Mouse (Mus musculus): ENCODE data around the gene Gba.

Gba gene

DNA sequence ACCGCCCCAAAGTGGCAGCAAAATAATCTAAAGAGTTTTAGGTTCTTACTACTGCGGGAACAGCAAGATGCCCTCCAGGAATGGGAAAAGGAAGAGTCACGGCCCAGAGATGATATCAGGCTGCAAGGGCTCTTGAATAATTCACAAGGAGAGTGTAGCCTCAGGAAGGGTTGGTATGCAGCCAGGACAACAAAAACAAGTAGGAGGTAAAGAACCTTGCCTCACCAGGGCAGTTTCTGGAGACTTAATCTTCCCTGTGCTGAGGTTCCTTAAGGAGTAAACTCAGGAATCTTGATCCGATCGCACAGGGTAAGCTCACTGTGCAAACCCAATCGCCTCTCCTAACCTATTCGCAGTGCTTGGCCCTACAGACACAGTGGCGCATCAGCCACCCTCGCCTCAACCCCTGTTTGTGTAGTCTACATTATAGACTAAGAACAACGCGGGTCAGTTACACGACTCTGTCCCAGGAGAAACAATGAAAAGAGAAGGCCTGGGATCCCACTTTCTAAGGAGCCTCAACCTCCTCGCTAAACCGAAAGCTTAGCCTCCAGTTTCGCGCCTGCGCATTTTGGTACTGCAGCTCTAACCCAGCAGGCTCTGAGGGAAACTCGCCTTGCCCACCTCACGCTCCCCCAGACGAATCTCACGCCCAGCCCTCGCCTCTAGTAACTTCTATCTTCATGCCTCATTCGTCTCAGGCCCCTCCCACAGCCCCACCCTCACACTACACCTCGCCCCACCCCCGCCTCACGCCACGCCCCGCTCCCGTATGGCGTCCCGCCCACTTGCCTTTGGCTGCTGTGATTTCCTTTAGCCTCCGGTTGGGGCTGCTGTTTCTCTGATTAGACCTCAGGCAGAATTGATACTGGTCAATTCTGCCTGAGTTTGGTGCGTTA is 6.5 kb upstream of the Gba start:
- ChIA-PET CTCF (interaction anchor here (0.6 to 1.4 kb wide), 8 partner anchors 10 to 247 kb away, joined by 3 to 8 read pairs (median 3); no protein-coding TSS in a partner anchor), POLR2A (interaction anchor here (0.5 to 2.0 kb wide), 23 partner anchors 8 to 717 kb away, joined by 3 to 7 read pairs (median 3); partner anchors contain the start of genes Fam189b (in 3 of the 4), Fdps (in 2 of the 4), Gm43738 (in 1 of the 4) and Il6ra (in 1 of the 4))

DNA sequence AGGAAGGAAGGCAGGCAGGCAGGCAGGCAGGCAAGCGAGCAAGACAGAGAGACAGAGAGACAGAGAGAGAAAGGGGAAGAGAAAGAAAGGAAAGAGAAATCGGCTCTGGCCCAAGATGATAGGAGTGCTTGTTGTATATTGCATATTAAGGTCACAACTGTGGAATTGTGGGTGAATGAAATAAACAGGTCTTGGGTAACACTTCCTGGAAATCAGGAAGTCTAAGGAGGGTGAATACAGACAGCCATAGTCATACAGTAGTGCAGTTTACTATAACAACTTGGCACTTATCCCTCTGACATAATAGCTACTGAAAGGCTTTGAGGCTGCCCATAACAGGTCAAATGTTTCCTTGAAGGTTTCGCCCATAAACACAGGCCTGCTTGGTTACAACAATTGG is 2.9 kb upstream of the Gba start:
- CTCF ChIA-PET = interaction anchor here in 1 of 4 experiments (0.7 kb wide), 2 partner anchors 14 to 49 kb away, joined by 3 read pairs; no protein-coding TSS in a partner anchor
- POLR2A ChIA-PET = interaction anchor here in 2 of 4 experiments (0.7 to 4.8 kb wide), 7 partner anchors 8 to 511 kb away, joined by 3 to 31 read pairs (median 9); partner anchors contain the start of genes Mtx1 (in 1 of the 2) and Thbs3 (in 1 of the 2)

DNA sequence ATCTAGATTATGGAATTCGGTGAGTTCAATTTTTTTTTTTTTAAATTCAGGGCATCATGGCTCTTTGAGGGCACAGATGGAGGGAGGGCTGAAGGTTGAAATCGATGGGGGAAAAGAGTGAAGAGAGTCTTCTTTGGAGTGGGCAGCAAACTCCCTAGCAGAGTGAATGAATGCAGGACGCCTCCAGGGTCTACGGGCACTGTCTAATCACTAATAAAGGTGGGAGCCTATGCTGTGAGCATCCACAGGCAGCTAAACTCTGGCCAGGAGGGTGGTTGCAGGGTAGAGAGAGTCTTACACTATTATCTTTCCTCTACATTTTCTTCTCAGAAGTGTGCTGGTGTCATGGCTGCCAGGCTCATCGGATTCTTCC is 400 bp downstream of the Gba start:
- POLR2A ChIA-PET = interaction anchor here (0.5 to 4.8 kb wide), 29 partner anchors 7 to 915 kb away, joined by 3 to 31 read pairs (median 4); partner anchors contain the start of genes Scamp3 (in 2 of the 4), Thbs3 (in 2 of the 4), Clk2 (in 1 of the 4) and Fam189b (in 1 of the 4)
- CTCF ChIA-PET = interaction anchor here in 2 of 4 experiments (0.5 to 0.7 kb wide), 3 partner anchors 91 to 1196 kb away, joined by 3 to 6 read pairs (median 4); no protein-coding TSS in a partner anchor

DNA sequence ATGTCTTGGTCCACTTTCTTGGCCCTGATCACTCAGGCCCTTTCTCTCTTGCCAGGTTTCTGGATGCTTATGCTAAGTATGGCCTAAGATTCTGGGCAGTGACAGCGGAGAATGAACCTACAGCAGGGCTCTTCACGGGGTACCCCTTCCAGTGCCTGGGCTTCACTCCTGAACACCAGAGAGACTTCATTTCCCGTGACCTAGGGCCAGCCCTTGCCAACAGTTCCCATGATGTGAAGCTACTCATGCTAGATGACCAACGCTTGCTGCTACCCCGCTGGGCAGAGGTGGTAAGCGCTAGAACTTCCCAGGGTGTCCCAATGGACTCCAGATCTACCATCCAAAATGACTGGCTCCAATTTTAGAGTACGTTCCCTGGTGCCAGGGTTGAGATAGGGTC is 3.4 kb downstream of the Gba start:
- ChIA-PET POLR2A (interaction anchor here (0.5 to 1.4 kb wide), 6 partner anchors 8 to 250 kb away, joined by 3 to 5 read pairs (median 3); partner anchors contain the start of genes Fam189b (in 1 of the 4) and Thbs3 (in 1 of the 4)), CTCF (interaction anchor here in 1 of 4 experiments (1.5 kb wide), 1 partner anchor 40 kb away, joined by 3 read pairs; the partner anchor contains the start of genes Krtcap2 and Trim46)

DNA sequence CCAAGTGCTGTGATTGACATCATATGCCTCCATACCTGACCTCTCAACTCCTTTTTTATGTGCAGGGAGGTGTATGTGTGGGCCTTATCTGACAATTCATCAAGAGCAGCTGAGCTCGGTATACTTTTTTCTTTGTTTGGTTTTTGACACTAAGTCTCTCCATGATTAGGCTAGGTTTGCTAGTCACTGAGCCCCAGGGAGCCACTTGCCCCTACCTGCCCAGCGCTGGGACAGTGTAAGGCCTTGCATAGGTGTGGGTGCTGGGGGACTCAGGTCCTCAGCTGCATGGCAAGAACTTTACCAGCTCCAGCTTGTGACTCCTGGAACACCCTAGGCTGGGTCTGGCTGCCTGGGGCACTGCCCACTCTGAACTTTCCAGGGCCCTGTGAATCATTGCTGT is 4.0 kb downstream of the Gba start:
- ChIA-PET CTCF (interaction anchor here in 1 of 4 experiments (1.5 kb wide), 1 partner anchor 39 kb away, joined by 3 read pairs; the partner anchor contains the start of genes Krtcap2 and Trim46), POLR2A (interaction anchor here in 3 of 4 experiments (0.5 to 1.6 kb wide), 6 partner anchors 8 to 249 kb away, joined by 3 to 5 read pairs (median 3); partner anchors contain the start of genes Fam189b (in 1 of the 3) and Thbs3 (in 1 of the 3))

DNA sequence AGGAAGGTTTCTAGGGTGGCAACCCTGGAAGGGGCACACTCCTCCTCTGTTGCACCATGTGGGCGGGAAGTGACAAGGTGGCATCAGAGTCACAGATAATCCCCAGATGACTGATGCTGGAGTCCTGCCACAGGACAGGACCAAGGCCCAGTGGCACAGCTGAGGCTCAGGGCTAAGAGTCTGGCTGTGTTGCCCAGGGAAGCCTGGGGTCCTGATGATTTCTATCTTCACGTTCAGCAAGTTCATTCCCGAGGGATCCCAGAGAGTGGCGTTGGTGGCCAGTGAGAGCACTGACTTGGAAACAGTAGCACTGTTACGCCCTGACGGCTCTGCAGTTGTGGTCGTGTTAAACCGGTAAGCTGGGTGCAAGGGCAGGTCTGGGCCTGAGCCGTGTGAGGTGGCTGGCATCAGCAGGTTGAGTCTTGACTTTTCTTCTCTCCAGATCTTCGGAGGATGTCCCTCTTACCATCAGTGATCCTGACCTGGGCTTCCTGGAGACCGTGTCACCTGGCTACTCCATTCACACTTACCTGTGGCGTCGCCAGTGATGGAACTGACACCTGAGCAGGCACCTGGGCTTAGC is 5.4 kb downstream of the Gba start:
- CTCF ChIA-PET = no interaction called here
- POLR2A ChIA-PET = interaction anchor here in 2 of 4 experiments (0.9 to 2.2 kb wide), 6 partner anchors 12 to 31 kb away, joined by 3 to 6 read pairs (median 4); partner anchors contain the start of genes Scamp3 (in 2 of the 2) and Fam189b (in 1 of the 2)

DNA sequence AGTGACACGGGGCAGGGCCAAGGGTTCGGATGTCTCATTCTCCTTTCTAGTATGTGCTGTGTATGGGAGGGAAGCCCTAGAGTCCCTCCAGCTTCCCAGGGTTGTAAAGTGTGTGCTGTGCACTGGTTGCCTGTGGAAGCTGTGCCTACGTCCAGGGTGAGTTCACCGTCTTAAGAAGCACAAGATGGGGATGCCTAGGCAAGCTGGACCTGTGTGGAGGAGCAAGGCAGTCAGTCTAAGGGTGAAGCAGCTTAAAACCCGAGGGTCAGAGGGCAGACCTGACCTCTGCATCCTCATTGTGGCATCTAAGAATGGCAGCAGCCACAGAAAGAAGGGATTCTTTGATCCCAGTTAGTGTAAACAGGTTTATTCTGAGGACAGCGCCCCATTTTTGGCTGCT is 6.0 kb downstream of the Gba start:
- ChIA-PET CTCF (interaction anchor here in 1 of 4 experiments (0.8 kb wide), 1 partner anchor 84 kb away, joined by 3 read pairs; no protein-coding TSS in a partner anchor), POLR2A (interaction anchor here in 2 of 4 experiments (0.9 to 4.1 kb wide), 7 partner anchors 13 to 73 kb away, joined by 3 to 19 read pairs (median 4); partner anchors contain the start of genes Scamp3 (in 2 of the 2) and Fam189b (in 1 of the 2))

DNA sequence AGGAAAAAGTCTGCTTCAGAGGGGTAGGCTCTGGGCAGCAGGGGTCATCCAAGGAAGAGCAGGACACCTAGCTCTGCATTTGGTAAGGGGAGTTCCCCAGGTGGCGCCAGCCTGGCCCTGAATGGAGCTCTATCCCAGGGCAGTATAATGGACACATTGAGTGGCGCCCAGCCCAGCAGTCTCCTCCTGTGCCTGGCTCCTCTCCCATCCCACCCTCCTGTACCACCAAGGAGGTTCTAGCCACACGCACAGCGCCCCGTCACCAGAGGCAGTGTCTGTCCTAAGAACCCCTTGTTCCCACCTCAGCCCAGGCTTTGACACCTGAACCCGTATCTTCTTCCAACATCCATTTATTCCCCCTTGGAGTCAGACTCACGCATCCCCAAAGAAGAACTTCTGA is 7.0 kb downstream of the Gba start:
- ChIA-PET POLR2A (interaction anchor here in 3 of 4 experiments (0.6 to 4.1 kb wide), 14 partner anchors 8 to 117 kb away, joined by 3 to 19 read pairs (median 4); partner anchors contain the start of genes Fam189b (in 1 of the 3), Gba (in 1 of the 3), Mtx1 (in 1 of the 3) and Rusc1 (in 1 of the 3)), CTCF (interaction anchor here in 1 of 4 experiments (1.0 kb wide), 1 partner anchor 16 kb away, joined by 3 read pairs; no protein-coding TSS in a partner anchor)

DNA sequence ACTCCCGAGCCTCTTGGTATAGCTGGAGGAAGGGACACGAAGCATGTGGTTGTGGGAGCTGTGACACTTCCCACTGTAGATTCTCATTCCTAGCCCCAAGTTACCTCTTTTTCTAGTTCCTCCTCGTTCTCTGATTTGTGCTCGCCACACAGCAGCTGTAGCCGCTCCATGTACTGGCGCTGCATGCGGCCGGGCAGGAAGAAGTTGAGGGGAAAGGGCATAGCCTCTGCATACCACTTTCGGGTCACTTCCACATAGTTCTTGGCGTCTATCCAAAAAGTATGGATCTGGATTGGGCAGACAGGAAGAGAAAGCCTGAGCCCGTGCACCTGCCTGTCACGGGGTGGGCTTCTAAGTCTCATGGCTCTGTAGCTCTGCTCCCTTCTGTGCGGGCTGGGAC is 7.4 kb downstream of the Gba start:
- ChIA-PET POLR2A (interaction anchor here in 3 of 4 experiments (0.8 to 4.1 kb wide), 18 partner anchors 9 to 117 kb away, joined by 3 to 19 read pairs (median 4); partner anchors contain the start of genes Clk2 (in 1 of the 3), Fam189b (in 1 of the 3), Gba (in 1 of the 3) and Krtcap2 (in 1 of the 3)), CTCF (interaction anchor here in 2 of 4 experiments (0.6 to 1.0 kb wide), 2 partner anchors 16 to 26 kb away, joined by 3 read pairs; no protein-coding TSS in a partner anchor)

DNA sequence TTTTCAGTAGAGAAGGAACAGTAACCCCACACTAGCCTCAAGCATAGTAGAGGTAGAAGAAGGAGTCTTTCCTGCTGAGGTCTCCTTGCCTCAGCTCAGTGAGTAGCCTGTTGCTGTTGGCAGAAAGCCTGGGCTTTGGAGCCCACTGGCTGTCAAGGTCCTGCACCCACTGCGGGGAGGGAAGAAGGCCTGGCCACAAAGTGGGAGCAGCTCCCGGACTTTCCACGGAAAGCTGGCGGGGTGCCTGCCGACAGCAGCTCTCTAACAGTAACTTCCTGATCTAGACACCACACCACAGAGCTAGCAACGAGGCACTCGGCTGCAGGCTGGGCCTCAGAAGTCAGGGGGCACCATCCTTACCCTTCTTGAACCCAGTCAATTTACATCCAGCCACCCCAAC is 8.0 kb downstream of the Gba start:
- ChIA-PET CTCF (interaction anchor here in 1 of 4 experiments (0.6 kb wide), 1 partner anchor 26 kb away, joined by 3 read pairs; no protein-coding TSS in a partner anchor), POLR2A (interaction anchor here in 3 of 4 experiments (0.6 to 4.1 kb wide), 19 partner anchors 8 to 118 kb away, joined by 3 to 19 read pairs (median 4); partner anchors contain the start of genes Fam189b (in 2 of the 3), Gba (in 2 of the 3), Clk2 (in 1 of the 3) and Krtcap2 (in 1 of the 3))

DNA sequence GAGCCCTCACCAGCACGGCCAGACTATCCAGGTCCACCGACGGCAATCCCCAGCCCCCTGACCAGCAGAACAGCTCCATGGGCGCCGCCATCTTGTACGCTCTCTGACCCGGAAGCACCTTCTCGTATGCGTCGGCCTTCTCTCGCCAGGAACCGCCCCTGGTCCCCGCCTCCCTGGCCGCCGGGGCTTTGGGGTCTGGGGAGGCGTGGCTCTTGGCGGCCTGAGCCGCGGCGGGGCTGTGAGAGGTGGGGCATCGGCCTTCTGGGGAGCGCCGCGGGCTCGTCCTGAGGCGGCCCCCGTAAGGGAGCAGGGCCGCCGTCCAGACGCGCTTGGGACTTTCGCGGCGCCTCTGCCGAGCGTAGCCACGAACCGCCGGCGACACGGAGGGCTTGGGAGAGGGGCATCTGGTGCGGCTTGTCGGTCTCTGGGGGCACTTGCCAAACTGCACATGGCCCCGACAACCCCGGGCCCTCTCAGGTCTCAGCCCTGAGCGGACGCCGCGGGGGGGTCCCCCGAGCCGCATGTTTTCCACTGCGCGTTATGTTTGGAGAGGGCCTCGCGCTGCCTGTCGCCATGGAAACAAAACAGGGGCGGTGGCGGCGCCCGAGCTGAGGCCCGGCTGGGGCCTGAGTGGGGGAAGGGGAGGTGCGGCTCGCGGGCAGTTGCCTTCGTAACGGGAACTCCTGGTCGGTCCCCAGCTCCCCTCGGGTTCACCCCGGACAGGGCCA is 11.2 kb downstream of the Gba start:
- POLR2A ChIA-PET = interaction anchor here (0.5 to 3.8 kb wide), 49 partner anchors 8 to 868 kb away, joined by 3 to 58 read pairs (median 4); partner anchors contain the start of genes Gba (in 4 of the 4), Scamp3 (in 3 of the 4), Mtx1 (in 2 of the 4) and Cks1b (in 1 of the 4)
- CTCF ChIA-PET = interaction anchor here in 3 of 4 experiments (0.6 to 2.0 kb wide), 9 partner anchors 12 to 107 kb away, joined by 3 to 17 read pairs (median 3); partner anchors contain the start of gene Fam189b (in 1 of the 3)

DNA sequence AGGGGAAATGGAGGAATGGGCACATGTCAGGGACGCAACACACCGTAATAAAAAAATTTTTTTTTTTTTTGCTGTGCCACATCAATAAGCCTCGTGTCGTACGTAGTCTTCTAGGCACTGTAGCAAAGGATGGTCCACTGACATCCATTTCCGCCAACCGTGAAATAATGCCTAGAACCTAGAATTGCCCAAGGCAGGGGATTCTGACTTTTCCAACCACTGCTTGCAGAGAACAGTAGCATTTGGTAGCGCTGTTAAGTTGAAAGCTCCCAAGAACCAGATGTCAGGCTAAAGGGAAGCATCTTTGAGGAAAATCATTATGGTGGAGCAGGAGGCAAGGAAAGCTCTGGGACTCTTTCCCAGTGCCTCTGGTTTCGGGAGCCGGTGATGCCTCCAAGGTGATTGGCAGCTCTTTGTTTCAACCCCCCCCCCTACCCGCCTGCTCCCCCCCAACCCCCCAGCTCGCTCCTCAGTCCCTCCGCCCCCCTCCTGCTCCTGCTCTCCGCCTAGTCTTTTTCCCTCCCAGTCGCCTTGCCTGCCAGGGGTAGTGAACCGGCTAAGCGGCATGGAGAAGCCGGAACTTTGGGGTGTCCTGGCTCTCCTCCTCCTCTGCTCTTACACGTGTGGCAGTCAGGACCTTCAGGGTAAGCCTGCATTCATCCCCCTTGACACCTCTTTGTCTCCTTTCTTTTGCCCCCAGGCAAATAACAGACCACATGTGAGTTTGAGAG is 12.1 kb downstream of the Gba start, which contains the start of gene Thbs3:
Gene Thbs3 (plus strand): TSS at position 500 of the 731 bp plus-strand sequence.
- ChIA-PET POLR2A (interaction anchor here (0.7 to 3.8 kb wide), 30 partner anchors 8 to 306 kb away, joined by 3 to 58 read pairs (median 4); partner anchors contain the start of genes Gba (in 4 of the 4), Mtx1 (in 2 of the 4), Scamp3 (in 2 of the 4) and Cks1b (in 1 of the 4)), CTCF (interaction anchor here in 3 of 4 experiments (0.6 to 2.0 kb wide), 11 partner anchors 11 to 482 kb away, joined by 3 to 17 read pairs (median 4); no protein-coding TSS in a partner anchor)

DNA sequence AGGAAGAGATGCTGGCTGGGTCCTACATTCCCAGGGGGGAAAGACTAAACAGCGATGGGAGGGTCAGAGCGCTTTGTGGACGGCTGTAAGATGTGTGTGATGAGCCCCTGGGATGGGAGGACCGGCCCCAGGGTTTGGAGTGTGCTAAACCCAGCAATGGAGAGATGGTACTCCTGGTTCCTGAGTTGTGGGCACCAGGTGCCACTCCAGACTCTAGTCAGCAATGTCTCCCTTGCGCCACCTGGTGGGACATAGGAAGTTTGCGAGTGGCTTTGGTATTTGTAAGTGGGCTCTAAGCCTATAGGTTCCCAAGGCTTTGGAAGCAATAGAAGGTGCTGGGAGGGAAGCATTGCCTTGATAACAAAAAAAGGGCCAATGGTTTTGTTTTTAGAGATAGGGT is 13.1 kb downstream of the Gba start:
- CTCF ChIA-PET = interaction anchor here in 1 of 4 experiments (1.9 kb wide), 1 partner anchor 27 kb away, joined by 5 read pairs; no protein-coding TSS in a partner anchor
- POLR2A ChIA-PET = interaction anchor here in 3 of 4 experiments (2.5 to 3.8 kb wide), 3 partner anchors 10 to 13 kb away, joined by 18 to 31 read pairs (median 30); partner anchors contain the start of gene Gba (in 2 of the 3)

DNA sequence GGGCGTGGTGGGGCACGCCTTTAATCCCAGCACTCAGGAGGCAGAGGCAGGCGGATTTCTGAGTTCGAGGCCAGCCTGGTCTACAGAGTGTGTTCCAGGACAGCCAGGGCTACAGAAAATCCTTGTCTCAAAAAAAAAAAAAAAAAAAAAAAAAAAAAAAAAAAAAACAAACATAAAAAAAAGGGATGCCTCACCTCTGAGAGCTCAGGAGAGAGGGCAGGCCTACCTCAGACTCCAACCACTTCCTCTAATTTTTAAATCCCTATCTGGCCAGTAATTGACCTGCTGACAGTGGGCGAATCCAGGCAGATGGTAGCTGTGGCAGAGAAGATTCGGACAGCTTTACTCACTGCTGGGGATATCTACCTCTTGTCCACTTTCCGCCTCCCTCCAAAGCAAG is 13.7 kb downstream of the Gba start:
- ChIA-PET CTCF (interaction anchor here in 2 of 4 experiments (0.6 to 1.1 kb wide), 5 partner anchors 20 to 265 kb away, joined by 3 to 6 read pairs (median 4); no protein-coding TSS in a partner anchor), POLR2A (interaction anchor here in 2 of 4 experiments (0.6 to 2.2 kb wide), 4 partner anchors 9 to 963 kb away, joined by 3 to 14 read pairs (median 6); partner anchors contain the start of genes Gba (in 1 of the 2) and Mtx1 (in 1 of the 2))

DNA sequence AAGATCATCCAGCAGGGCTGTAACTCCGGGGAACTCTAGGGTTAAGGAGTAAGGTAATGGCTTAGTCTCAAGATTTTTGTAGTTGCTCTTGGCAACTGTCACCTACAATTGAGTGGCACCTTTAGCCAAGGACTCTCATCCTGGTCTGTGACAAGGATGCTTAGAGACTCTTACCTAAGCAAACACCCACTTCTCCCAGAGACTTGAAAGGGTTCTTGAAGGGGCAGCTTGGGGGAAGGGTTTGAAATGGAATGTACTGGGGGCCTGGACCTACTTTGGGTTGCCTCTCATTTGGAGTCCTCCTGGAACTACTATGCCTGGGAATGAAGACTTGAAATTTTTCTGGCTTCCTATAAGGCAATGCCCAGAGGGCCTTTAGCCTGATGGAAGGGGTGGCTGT is 15.5 kb downstream of the Gba start:
- POLR2A ChIA-PET = interaction anchor here in 2 of 4 experiments (0.6 to 2.2 kb wide), 8 partner anchors 8 to 735 kb away, joined by 3 to 14 read pairs (median 3); partner anchors contain the start of gene Mtx1 (in 1 of the 2)
- CTCF ChIA-PET = interaction anchor here in 1 of 4 experiments (3.2 kb wide), 1 partner anchor 25 kb away, joined by 12 read pairs; no protein-coding TSS in a partner anchor
